Mouse (Mus musculus): ENCODE results near the gene Xpr1.

The Xpr1 gene

GRCm38 (mm10) chr1:155407697-155408576, 9.3 kb downstream of the Xpr1 start:
- no peak for DNase-seq (ENCODE audit: low read depth, low spot score)

GRCm38 (mm10) chr1:155400056-155400455, 17.2 kb downstream of the Xpr1 start:
- no peak for DNase-seq (ENCODE audit: low read depth, low spot score)

GRCm38 (mm10) chr1:155394829-155395228, 22.4 kb downstream of the Xpr1 start:
- DNase-seq (ENCODE audit: low read depth, low spot score): no peak

GRCm38 (mm10) chr1:155394021-155394420, 23.2 kb downstream of the Xpr1 start:
- DNase-seq (ENCODE audit: low read depth, low spot score): no peak

GRCm38 (mm10) chr1:155392825-155393224, 24.4 kb downstream of the Xpr1 start:
- no peak for DNase-seq (ENCODE audit: low read depth, low spot score)

- DNase-seq (ENCODE audit: low read depth, low spot score): no peak
Observed at GRCm38 (mm10) chr1:155391537-155391936, 25.7 kb downstream of the Xpr1 start.

- DNase-seq (ENCODE audit: low read depth, low spot score): no peak
Observed at GRCm38 (mm10) chr1:155388418-155388817, 28.8 kb downstream of the Xpr1 start.

- DNase-seq (ENCODE audit: low read depth, low spot score): no peak
Observed at GRCm38 (mm10) chr1:155386551-155386950, 30.7 kb downstream of the Xpr1 start.

GRCm38 (mm10) chr1:155383319-155384302, 33.6 kb downstream of the Xpr1 start:
- no peak for DNase-seq (ENCODE audit: low read depth, low spot score)

GRCm38 (mm10) chr1:155381931-155382330, 35.3 kb downstream of the Xpr1 start:
- no peak for DNase-seq (ENCODE audit: low read depth, low spot score)

- no peak for DNase-seq (ENCODE audit: low read depth, low spot score)
Observed at GRCm38 (mm10) chr1:155379289-155379688, 37.9 kb downstream of the Xpr1 start.

GRCm38 (mm10) chr1:155372821-155373220, 44.4 kb downstream of the Xpr1 start:
- no peak for DNase-seq (ENCODE audit: low read depth, low spot score)

- DNase-seq (ENCODE audit: low read depth, low spot score): no peak
Observed at GRCm38 (mm10) chr1:155370075-155370658, 47.0 kb downstream of the Xpr1 start.

- DNase-seq (ENCODE audit: low read depth, low spot score): no peak
Observed at GRCm38 (mm10) chr1:155366366-155366765, 50.8 kb downstream of the Xpr1 start.

GRCm38 (mm10) chr1:155361502-155362126, 55.6 kb downstream of the Xpr1 start:
- DNase-seq (ENCODE audit: low read depth, low spot score): no peak

- DNase-seq (ENCODE audit: low read depth, low spot score): no peak
Observed at GRCm38 (mm10) chr1:155353096-155353495, 64.1 kb downstream of the Xpr1 start.

GRCm38 (mm10) chr1:155351527-155351926, 65.7 kb downstream of the Xpr1 start:
- DNase-seq (ENCODE audit: low read depth, low spot score): no peak

- DNase-seq (ENCODE audit: low read depth, low spot score): no peak
Observed at GRCm38 (mm10) chr1:155348491-155348890, 68.7 kb downstream of the Xpr1 start.

GRCm38 (mm10) chr1:155347339-155347738, 69.9 kb downstream of the Xpr1 start:
- no peak for DNase-seq (ENCODE audit: low read depth, low spot score)

GRCm38 (mm10) chr1:155344019-155344418, 73.2 kb downstream of the Xpr1 start:
- DNase-seq (ENCODE audit: low read depth, low spot score): no peak

- DNase-seq (ENCODE audit: low read depth, low spot score): no peak
Observed at GRCm38 (mm10) chr1:155339622-155340021, 77.6 kb downstream of the Xpr1 start.

Measured in embryo, embryonic 11.5 days (tissue).